Mouse (Mus musculus): ENCODE data around the gene Gm42674. TPM values are rescaled to one million over a fixed set of nuclear protein-coding genes. Genes with fewer than 3 reads are reported as not detected.

Gm42674 gene
- polyA plus RNA-seq, 1 experiment = not detected

DNA sequence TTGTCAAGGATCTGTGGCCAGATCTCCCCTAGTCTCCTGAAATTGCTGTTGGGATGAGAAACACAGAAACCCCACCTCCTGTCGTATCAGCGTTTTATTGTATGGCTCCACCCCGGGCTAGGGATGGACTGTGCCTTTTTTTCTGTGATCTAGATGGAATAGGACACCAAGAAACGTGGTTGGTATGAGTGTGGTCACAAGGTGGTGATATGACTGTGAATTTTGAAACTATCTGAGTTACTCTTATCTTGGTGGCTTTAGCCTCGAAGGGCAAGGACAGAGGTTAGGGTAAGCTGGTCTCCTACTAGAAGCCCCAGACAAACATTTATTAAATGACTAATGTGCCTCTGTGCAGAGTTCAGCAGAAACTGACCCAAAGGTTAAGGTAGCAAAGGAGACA lies 6.1 kb upstream of the Gm42674 start:
- Histone ChIP-seq H3K27ac (ENCODE audit: control insufficient read depth, insufficient read depth, low read length) (no peak overlapping the region), H3K27me3 (ENCODE audit: control insufficient read depth, insufficient read depth, low read length) (no peaks in the 10 kb centered on the region), H3K36me3 (ENCODE audit: control insufficient read depth, insufficient read depth, low read length) (no peaks in the 10 kb centered on the region), H3K4me1 (replicated peaks; ENCODE audit: control insufficient read depth, insufficient read depth, low read length) (0 out of 2 replicates have a peak, but pooled peaks cover 2% of the 10 kb centered on the region), H3K4me3 (ENCODE audit: control insufficient read depth, insufficient read depth, low read length) (no peak overlapping the region)
- TF ChIP-seq POLR2A (IDR thresholded peaks at IDR 0.05; ENCODE audit: control insufficient read depth, extremely low read depth, insufficient read depth, low read length, poor library complexity) (no peak), CTCF (IDR thresholded peaks at IDR 0.05; ENCODE audit: borderline replicate concordance, control insufficient read depth, extremely low read depth, insufficient read depth, low read length, poor library complexity) (no peak)
- WGBS = 86% methylated on average over 5 of the region's 5 CpGs
- DNase-seq = no peak

DNA sequence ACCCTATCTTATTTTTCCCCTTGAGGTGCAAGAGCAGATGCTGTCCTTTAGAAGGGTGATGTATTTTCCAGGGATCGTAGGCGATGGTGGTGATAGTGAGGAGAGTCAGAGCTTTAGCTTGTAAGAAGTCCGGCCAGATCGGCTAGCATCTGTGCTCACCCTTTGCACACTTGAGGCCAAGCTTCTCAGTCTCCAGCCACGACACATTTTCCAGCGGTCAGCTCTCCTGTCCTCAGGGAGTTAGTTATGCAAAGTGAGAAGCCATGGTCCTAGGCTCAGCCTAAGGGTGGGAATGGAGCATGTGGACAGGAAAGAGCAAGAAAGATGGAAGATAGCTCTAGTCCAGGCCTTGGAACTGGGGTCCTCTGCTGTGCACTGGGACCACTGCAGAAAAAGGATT lies 4.9 kb upstream of the Gm42674 start:
- H3K4me1 ChIP-seq (replicated peaks; ENCODE audit: control insufficient read depth, insufficient read depth, low read length) = 0 out of 2 replicates have a peak, but pooled peaks cover 2% of the 10 kb centered on the region
- H3K27ac ChIP-seq (ENCODE audit: control insufficient read depth, insufficient read depth, low read length) = no peak overlapping the region
- WGBS = 97% methylated on average over 6 of the region's 6 CpGs
- TF ChIP-seq CTCF (IDR thresholded peaks at IDR 0.05; ENCODE audit: borderline replicate concordance, control insufficient read depth, extremely low read depth, insufficient read depth, low read length, poor library complexity) (no peak), POLR2A (IDR thresholded peaks at IDR 0.05; ENCODE audit: control insufficient read depth, extremely low read depth, insufficient read depth, low read length, poor library complexity) (no peak)
- no peak overlapping the region for H3K4me3 ChIP-seq (ENCODE audit: control insufficient read depth, insufficient read depth, low read length)
- H3K36me3 ChIP-seq (ENCODE audit: control insufficient read depth, insufficient read depth, low read length) = no peaks in the 10 kb centered on the region
- no peaks in the 10 kb centered on the region for H3K27me3 ChIP-seq (ENCODE audit: control insufficient read depth, insufficient read depth, low read length)
- DNase-seq = no peak

GRCm38 (mm10) chr3:90597736-90598135 lies 4.0 kb upstream of the Gm42674 start:
- TF ChIP-seq CTCF (IDR thresholded peaks at IDR 0.05; ENCODE audit: borderline replicate concordance, control insufficient read depth, extremely low read depth, insufficient read depth, low read length, poor library complexity) (no peak), POLR2A (IDR thresholded peaks at IDR 0.05; ENCODE audit: control insufficient read depth, extremely low read depth, insufficient read depth, low read length, poor library complexity) (no peak)
- Histone ChIP-seq H3K27me3 (ENCODE audit: control insufficient read depth, insufficient read depth, low read length) (no peaks in the 10 kb centered on the region), H3K27ac (ENCODE audit: control insufficient read depth, insufficient read depth, low read length) (no peak overlapping the region), H3K4me3 (ENCODE audit: control insufficient read depth, insufficient read depth, low read length) (no peak overlapping the region), H3K4me1 (replicated peaks; ENCODE audit: control insufficient read depth, insufficient read depth, low read length) (0 out of 2 replicates have a peak, but pooled peaks cover 2% of the 10 kb centered on the region), H3K36me3 (ENCODE audit: control insufficient read depth, insufficient read depth, low read length) (no peaks in the 10 kb centered on the region)
- DNase-seq = no peak
- 88% methylated on average over 6 of the region's 6 CpGs for WGBS

DNA sequence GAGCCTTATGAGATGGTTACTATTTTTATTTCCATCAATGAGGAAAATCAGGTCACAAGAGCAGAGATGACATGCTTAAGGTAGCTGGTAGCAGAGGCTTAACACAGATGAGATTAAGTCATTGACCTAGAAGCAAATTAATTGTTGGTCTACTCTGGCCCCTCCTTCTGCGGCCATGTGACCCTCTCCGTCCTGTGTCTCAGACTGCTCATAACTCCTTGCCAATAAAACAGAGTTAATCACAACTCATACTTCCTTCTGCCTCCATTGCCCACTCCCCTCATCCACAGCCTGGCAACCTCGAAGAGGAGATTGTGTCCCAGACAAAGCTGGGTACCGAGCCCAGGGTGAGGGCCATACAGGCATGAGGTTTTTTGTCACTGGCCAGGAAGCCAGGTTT lies 3.5 kb upstream of the Gm42674 start:
- DNase-seq = no peak
- peaks cover 4% of the 10 kb centered on the region; the same call in 1 of the 2 replicates for H3K4me1 ChIP-seq (replicated peaks; ENCODE audit: control insufficient read depth, insufficient read depth, low read length)
- no peak for TF ChIP-seq CTCF (IDR thresholded peaks at IDR 0.05; ENCODE audit: borderline replicate concordance, control insufficient read depth, extremely low read depth, insufficient read depth, low read length, poor library complexity)
- no peak for TF ChIP-seq POLR2A (IDR thresholded peaks at IDR 0.05; ENCODE audit: control insufficient read depth, extremely low read depth, insufficient read depth, low read length, poor library complexity)
- no peak overlapping the region for H3K4me3 ChIP-seq (ENCODE audit: control insufficient read depth, insufficient read depth, low read length)
- 67% methylated on average over 4 of the region's 4 CpGs for WGBS
- H3K27me3 ChIP-seq (ENCODE audit: control insufficient read depth, insufficient read depth, low read length) = no peaks in the 10 kb centered on the region
- no peaks in the 10 kb centered on the region for H3K36me3 ChIP-seq (ENCODE audit: control insufficient read depth, insufficient read depth, low read length)
- H3K27ac ChIP-seq (ENCODE audit: control insufficient read depth, insufficient read depth, low read length) = no peak overlapping the region

- TF ChIP-seq POLR2A (IDR thresholded peaks at IDR 0.05; ENCODE audit: control insufficient read depth, extremely low read depth, insufficient read depth, low read length, poor library complexity) (no peak), CTCF (IDR thresholded peaks at IDR 0.05; ENCODE audit: borderline replicate concordance, control insufficient read depth, extremely low read depth, insufficient read depth, low read length, poor library complexity) (no peak)
- no peak overlapping the region for H3K4me3 ChIP-seq (ENCODE audit: control insufficient read depth, insufficient read depth, low read length)
- no peak for DNase-seq
- H3K36me3 ChIP-seq (ENCODE audit: control insufficient read depth, insufficient read depth, low read length) = no peaks in the 10 kb centered on the region
- WGBS = 90% methylated on average over 3 of the region's 3 CpGs
- H3K4me1 ChIP-seq (replicated peaks; ENCODE audit: control insufficient read depth, insufficient read depth, low read length) = peaks cover 9% of the 10 kb centered on the region
- H3K27me3 ChIP-seq (ENCODE audit: control insufficient read depth, insufficient read depth, low read length) = no peaks in the 10 kb centered on the region
- H3K27ac ChIP-seq (ENCODE audit: control insufficient read depth, insufficient read depth, low read length) = no peak overlapping the region
Measured at GRCm38 (mm10) chr3:90599401-90599800, 2.3 kb upstream of the Gm42674 start.

- H3K27ac ChIP-seq (ENCODE audit: control insufficient read depth, insufficient read depth, low read length) = no peak overlapping the region
- H3K4me1 ChIP-seq (replicated peaks; ENCODE audit: control insufficient read depth, insufficient read depth, low read length) = peaks cover 15% of the 10 kb centered on the region
- no peaks in the 10 kb centered on the region for H3K27me3 ChIP-seq (ENCODE audit: control insufficient read depth, insufficient read depth, low read length)
- no peaks in the 10 kb centered on the region for H3K36me3 ChIP-seq (ENCODE audit: control insufficient read depth, insufficient read depth, low read length)
- no peak overlapping the region for H3K4me3 ChIP-seq (ENCODE audit: control insufficient read depth, insufficient read depth, low read length)
- DNase-seq = no peak
- no peak for TF ChIP-seq POLR2A (IDR thresholded peaks at IDR 0.05; ENCODE audit: control insufficient read depth, extremely low read depth, insufficient read depth, low read length, poor library complexity)
- no peak for TF ChIP-seq CTCF (IDR thresholded peaks at IDR 0.05; ENCODE audit: borderline replicate concordance, control insufficient read depth, extremely low read depth, insufficient read depth, low read length, poor library complexity)
- WGBS = 90% methylated on average over 6 of the region's 6 CpGs
Measured at GRCm38 (mm10) chr3:90600036-90600435, 1.7 kb upstream of the Gm42674 start.

All from thymus, adult 2 months (tissue).